Mouse (Mus musculus) MEL (cell line): ENCODE results near the gene Shroom4. TPM values are rescaled to one million over a fixed set of nuclear protein-coding genes. Genes with fewer than 3 reads are reported as not detected.

Experiments used
- DNase-seq: peaks from one replicate; pipeline ENCODE4 v3.0.0; 2011; ENCODE audit warnings: low read depth, low spot score
- H3K27ac ChIP-seq: 2 replicates; pipeline ENCODE4 v1.5.1; 2012; ENCODE audit warnings: low read depth, mild to moderate bottlenecking, control low read depth, low read length, moderate library complexity; ENCODE audit not compliant: control insufficient read depth
- H3K27me3 ChIP-seq, 2 experiments: fragments of 150-350 bp in 1 of 2; sonication (generic) in 1 of 2; 2 replicates each; pipeline ENCODE4 v1.6.1; 2012; ENCODE audit warnings: low read length in 2 of 2, mild to moderate bottlenecking in 2 of 2, improper control_type of control experiment in 1 of 2, moderate library complexity in 1 of 2; ENCODE audit not compliant: insufficient read depth in 2 of 2, control insufficient read depth in 1 of 2
- H3K36me3 ChIP-seq, 2 experiments: 2 replicates each; pipeline ENCODE4 v1.6.1; 2012 to 2014; ENCODE audit warnings: low read length in 2 of 2, improper control_type of control experiment in 1 of 2, inconsistent platforms in 1 of 2, mild to moderate bottlenecking in 1 of 2; ENCODE audit not compliant: insufficient read depth in 2 of 2, control insufficient read depth in 1 of 2
- H3K4me1 ChIP-seq, 2 experiments: fragments of 150-350 bp in 1 of 2; sonication (generic) in 1 of 2; 2 replicates each; pipeline ENCODE4 v1.6.1; 2012; ENCODE audit warnings: low read length in 2 of 2, improper control_type of control experiment in 1 of 2, mild to moderate bottlenecking in 1 of 2; ENCODE audit not compliant: insufficient read depth in 2 of 2, control insufficient read depth in 1 of 2
- H3K4me3 ChIP-seq, 2 experiments: fragments of 150-350 bp in 1 of 2; sonication (generic) in 1 of 2; 2 replicates each; pipeline ENCODE4 v1.5.1; 2012; ENCODE audit warnings: low read depth in 2 of 2, low read length in 2 of 2, mild to moderate bottlenecking in 2 of 2, moderate library complexity in 2 of 2, control low read depth in 1 of 2, improper control_type of control experiment in 1 of 2; ENCODE audit not compliant: control insufficient read depth in 1 of 2, insufficient read depth in 1 of 2
- H3K79me2 ChIP-seq: 2 replicates; pipeline ENCODE4 v1.6.1; 2012; ENCODE audit warnings: mild to moderate bottlenecking, low read length, moderate library complexity; ENCODE audit not compliant: control insufficient read depth, poor library complexity, insufficient read depth
- H3K9ac ChIP-seq: 2 replicates; pipeline ENCODE4 v1.6.1; 2012; ENCODE audit warnings: low read depth, mild to moderate bottlenecking, control low read depth, low read length, moderate library complexity; ENCODE audit not compliant: control insufficient read depth, poor library complexity, severe bottlenecking
- H3K9me3 ChIP-seq: fragments of 150-350 bp; sonication (generic); replicated peaks from 2 replicates; pipeline ENCODE4 v1.6.1; 2012; ENCODE audit warnings: mild to moderate bottlenecking, low read length, improper control_type of control experiment, moderate library complexity; ENCODE audit not compliant: insufficient read depth
- BHLHE40 ChIP-seq: IDR thresholded peaks from 2 replicates; pipeline ENCODE4 v1.6.1; 2012; ENCODE audit warnings: low read depth, mild to moderate bottlenecking, inconsistent platforms, low read length, improper control_type of control experiment, borderline replicate concordance
- CHD2 ChIP-seq: IDR thresholded peaks from 2 replicates; pipeline ENCODE4 v1.6.1; 2011; ENCODE audit warnings: low read length, improper control_type of control experiment
- CTCF ChIP-seq, 3 experiments: IDR thresholded peaks in 2 of 3; conservative IDR thresholded peaks in 1 of 3; 2 replicates each; pipeline ENCODE4 v1.5.1; 2011 to 2012; ENCODE audit warnings: low read length in 3 of 3, low read depth in 2 of 3, mild to moderate bottlenecking in 2 of 3, improper control_type of control experiment in 1 of 3, inconsistent platforms in 1 of 3, mixed read lengths in 1 of 3, moderate library complexity in 1 of 3; ENCODE audit not compliant: control insufficient read depth in 1 of 3, insufficient read depth in 1 of 3, poor library complexity in 1 of 3, severe bottlenecking in 1 of 3
- E2F4 ChIP-seq: IDR thresholded peaks from 2 replicates; pipeline ENCODE4 v1.6.1; 2011; ENCODE audit warnings: low read depth, low read length, improper control_type of control experiment, borderline replicate concordance
- ELF1 ChIP-seq: IDR thresholded peaks from 2 replicates; pipeline ENCODE4 v1.6.1; 2014; ENCODE audit warnings: low read depth, mild to moderate bottlenecking, inconsistent platforms, low read length, improper control_type of control experiment, moderate library complexity
- ETS1 ChIP-seq: IDR thresholded peaks from 2 replicates; pipeline ENCODE4 v1.6.1; 2012; ENCODE audit warnings: low read depth, mild to moderate bottlenecking, inconsistent platforms, low read length, improper control_type of control experiment, moderate library complexity
- GABPA ChIP-seq: IDR thresholded peaks from 2 replicates; pipeline ENCODE4 v1.6.1; 2012; ENCODE audit warnings: low read depth, mild to moderate bottlenecking, inconsistent platforms, low read length, improper control_type of control experiment, moderate library complexity
- GATA1 ChIP-seq: IDR thresholded peaks from 2 replicates; pipeline ENCODE4 v1.6.1; 2011; ENCODE audit warnings: low read depth, low read length, improper control_type of control experiment
- HCFC1 ChIP-seq: IDR thresholded peaks from 2 replicates; pipeline ENCODE4 v1.6.1; 2012; ENCODE audit warnings: low read depth, mild to moderate bottlenecking, inconsistent platforms, low read length, improper control_type of control experiment, moderate library complexity
- KAT2A ChIP-seq: conservative IDR thresholded peaks from 2 replicates; pipeline ENCODE4 v1.6.1; 2012; ENCODE audit warnings: low read depth, low read length, improper control_type of control experiment, inconsistent platforms
- MAX ChIP-seq: IDR thresholded peaks from 2 replicates; pipeline ENCODE4 v1.6.1; 2011; ENCODE audit warnings: low read length, improper control_type of control experiment
- MAZ ChIP-seq: IDR thresholded peaks from 2 replicates; pipeline ENCODE4 v1.6.1; 2012; ENCODE audit warnings: low read depth, mild to moderate bottlenecking, inconsistent platforms, low read length, improper control_type of control experiment
- MYB ChIP-seq: IDR thresholded peaks from 2 replicates; pipeline ENCODE4 v1.6.1; 2011; ENCODE audit warnings: mild to moderate bottlenecking, low read depth, low read length, improper control_type of control experiment
- NELFE ChIP-seq: IDR thresholded peaks from 2 replicates; pipeline ENCODE4 v1.6.1; 2011; ENCODE audit warnings: low read depth, low read length, improper control_type of control experiment
- POLR2AphosphoS2 ChIP-seq: IDR thresholded peaks from 2 replicates; pipeline ENCODE4 v1.6.1; 2011; ENCODE audit warnings: low read length, improper control_type of control experiment
- POLR2AphosphoS5 ChIP-seq: IDR thresholded peaks from 2 replicates; pipeline ENCODE4 v1.6.1; 2012; ENCODE audit warnings: low read depth, borderline replicate concordance, mild to moderate bottlenecking, inconsistent platforms, low read length, moderate library complexity, mixed read lengths
- RCOR1 ChIP-seq: IDR thresholded peaks from 2 replicates; pipeline ENCODE4 v1.6.1; 2012; ENCODE audit warnings: low read depth, mild to moderate bottlenecking, inconsistent platforms, low read length, improper control_type of control experiment
- SMC3 ChIP-seq: IDR thresholded peaks from 2 replicates; pipeline ENCODE4 v1.6.1; 2011; ENCODE audit warnings: low read depth, low read length, improper control_type of control experiment
- TAL1 ChIP-seq: IDR thresholded peaks from 2 replicates; pipeline ENCODE4 v1.6.1; 2012; ENCODE audit warnings: mild to moderate bottlenecking, inconsistent platforms, low read length, moderate library complexity, mixed read lengths
- TBP ChIP-seq: IDR thresholded peaks from 2 replicates; pipeline ENCODE4 v1.8.0; 2011; ENCODE audit warnings: low read depth, low read length, improper control_type of control experiment
- TCF12 ChIP-seq: IDR thresholded peaks from 2 replicates; pipeline ENCODE4 v1.6.1; 2014; ENCODE audit warnings: low read depth, mild to moderate bottlenecking, inconsistent platforms, low read length, improper control_type of control experiment, moderate library complexity
- USF1 ChIP-seq: IDR thresholded peaks from 2 replicates; pipeline ENCODE4 v1.6.1; 2014; ENCODE audit warnings: low read depth, mild to moderate bottlenecking, inconsistent platforms, low read length, improper control_type of control experiment, moderate library complexity
- polyA plus RNA-seq, 2 experiments: library from polyadenylated mRNA; stranded (reverse) in 1 of 2; unstranded in 1 of 2; fragments of >175 nt in 1 of 2; fragments of >200 nt in 1 of 2; gene quantifications; 2 replicates each; pipeline versions ENCODE4 v1.2.1 to v1.2.4; 2012; ENCODE audit warnings: low replicate concordance in 2 of 2, low read depth in 1 of 2; ENCODE audit not compliant: insufficient read length in 2 of 2, insufficient read depth in 1 of 2, missing spikeins in 1 of 2
- total RNA-seq: library from RNA; depleted of rRNA; stranded (reverse); fragments of 300-350 nt; gene quantifications from 2 replicates; pipeline ENCODE4 v1.2.3, GENCODE M21; 2012

Gene Shroom4
- total and polyA plus RNA-seq, 3 experiments, result not detected

DNA sequence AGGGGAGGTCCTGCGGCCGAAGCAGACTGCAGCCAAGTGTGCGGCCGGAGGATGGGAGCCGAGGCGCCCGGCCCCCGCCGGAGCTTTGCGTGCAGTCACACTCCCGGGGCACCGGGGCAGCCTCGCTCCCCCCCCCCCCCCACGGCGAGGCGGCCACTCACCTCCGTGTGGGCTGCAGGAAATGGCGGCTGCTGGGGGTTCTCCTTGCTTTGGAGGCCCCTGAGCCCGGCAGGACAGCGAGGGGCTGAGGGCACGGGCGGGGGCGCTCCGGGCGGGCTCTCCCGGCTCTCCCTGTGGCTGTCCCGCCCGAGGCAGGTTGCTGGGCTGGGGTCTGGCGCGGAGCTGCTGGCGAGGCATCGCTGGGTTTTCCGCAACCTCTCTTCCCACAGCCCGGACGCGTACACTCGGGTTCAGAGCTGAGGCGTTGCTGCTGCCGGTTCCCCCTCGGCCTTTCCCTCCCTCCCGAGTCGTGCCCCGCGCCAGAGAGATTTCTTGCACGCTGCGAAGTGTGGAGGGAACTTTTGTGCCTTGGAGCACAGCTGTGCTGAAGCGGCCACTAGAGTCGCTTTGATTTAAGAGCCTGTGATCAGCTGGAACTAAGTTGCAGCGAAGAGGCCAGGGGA lies 855 bp downstream of the Shroom4 start:
- no peak for DNase-seq
- no peak for TF ChIP-seq GABPA
- no peak for TF ChIP-seq MYB
- TF ChIP-seq MAX, result no peak
- no peak for TF ChIP-seq ELF1
- no peak for TF ChIP-seq USF1
- TF ChIP-seq HCFC1, result no peak
- TF ChIP-seq CHD2, result no peak
- no peak for TF ChIP-seq KAT2A
- TF ChIP-seq TBP, result no peak
- no peak for TF ChIP-seq POLR2AphosphoS5
- TF ChIP-seq CTCF (IDR thresholded peaks at IDR 0.05 in 2 of 3, conservative IDR thresholded peaks at IDR 0.05 in 1 of 3; ENCODE audit: control insufficient read depth in 1 of 3, insufficient read depth in 1 of 3, low read depth in 2 of 3, low read length in 3 of 3, poor library complexity in 1 of 3, severe bottlenecking in 1 of 3), result no peak
- TF ChIP-seq SMC3, result no peak
- TF ChIP-seq TAL1, result no peak
- TF ChIP-seq MAZ, result no peak
- H3K9me3 ChIP-seq, result no peaks in the 10 kb centered on the region

DNA sequence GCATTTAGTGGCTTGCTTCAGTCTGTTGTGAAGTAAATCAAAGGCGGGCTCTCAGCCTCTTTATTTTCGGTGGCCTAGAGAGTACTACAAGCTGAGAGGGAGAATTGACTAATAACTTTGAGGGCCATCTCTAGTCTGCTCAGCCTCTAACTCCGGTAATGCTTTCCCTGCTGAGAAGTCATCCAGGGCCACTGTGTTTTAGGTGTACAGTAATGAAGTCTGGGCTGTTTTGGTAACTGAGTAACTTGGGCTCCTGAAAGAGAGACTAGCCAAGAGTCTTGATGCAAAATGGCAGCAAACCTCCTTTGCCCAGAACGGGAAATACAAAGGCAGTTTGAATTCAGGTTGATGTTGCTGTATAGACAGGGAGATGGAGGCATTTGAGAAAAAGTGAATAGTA lies 3.3 kb downstream of the Shroom4 start:
- no peak for DNase-seq
- Histone ChIP-seq H3K4me1 (no peaks in the 10 kb centered on the region), H3K9me3 (no peaks in the 10 kb centered on the region), H3K27me3 (no peaks in the 10 kb centered on the region), H3K27ac (no peak overlapping the region), H3K36me3 (no peaks in the 10 kb centered on the region), H3K79me2 (no peaks in the 10 kb centered on the region), H3K4me3 (no peak overlapping the region), H3K9ac (no peak overlapping the region)
- no peak for TF ChIP-seq E2F4
- TF ChIP-seq ETS1, result no peak
- no peak for TF ChIP-seq SMC3

More for the DNA sequence above, 855 bp downstream of the Shroom4 start:
- Histone ChIP-seq H3K79me2 (no peaks in the 10 kb centered on the region), H3K9ac (no peak overlapping the region), H3K4me1 (no peaks in the 10 kb centered on the region), H3K27ac (no peak overlapping the region), H3K27me3 (no peaks in the 10 kb centered on the region), H3K36me3 (no peaks in the 10 kb centered on the region), H3K4me3 (no peak overlapping the region)

DNA sequence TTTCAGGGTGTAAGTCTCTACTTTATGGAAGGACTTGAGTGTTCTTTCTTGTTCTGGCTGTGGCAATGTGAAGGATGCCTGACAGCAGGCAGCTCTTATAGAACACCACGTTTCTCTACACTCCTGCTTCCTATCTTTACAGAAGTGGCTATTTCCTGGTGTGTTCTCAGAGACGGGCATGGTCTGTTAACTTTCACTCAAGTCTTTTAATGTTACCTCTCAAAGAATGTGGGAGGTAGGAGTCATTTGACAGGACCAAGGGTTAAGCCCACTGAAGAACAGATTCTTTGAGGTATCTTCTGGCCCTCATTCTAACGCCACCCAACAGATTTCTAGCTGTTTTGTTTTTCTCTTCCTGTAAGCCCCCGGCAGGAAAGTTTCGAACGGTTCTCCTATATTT lies 9.5 kb downstream of the Shroom4 start:
- H3K4me3 ChIP-seq, result no peak overlapping the region
- no peak for DNase-seq
- H3K9ac ChIP-seq, result no peak overlapping the region

More for the DNA sequence above, 9.5 kb downstream of the Shroom4 start:
- H3K36me3 ChIP-seq, result no peaks in the 10 kb centered on the region
- TF ChIP-seq MAZ (no peak), ETS1 (no peak), CTCF (IDR thresholded peaks at IDR 0.05 in 2 of 3, conservative IDR thresholded peaks at IDR 0.05 in 1 of 3; ENCODE audit: control insufficient read depth in 1 of 3, insufficient read depth in 1 of 3, low read depth in 2 of 3, low read length in 3 of 3, poor library complexity in 1 of 3, severe bottlenecking in 1 of 3) (no peak), HCFC1 (no peak), TCF12 (no peak), BHLHE40 (no peak), POLR2AphosphoS5 (no peak), GABPA (no peak), E2F4 (no peak), NELFE (no peak), KAT2A (no peak), RCOR1 (no peak), GATA1 (no peak), USF1 (no peak), POLR2AphosphoS2 (no peak), TBP (no peak), CHD2 (no peak)
- no peak overlapping the region for H3K27ac ChIP-seq
- no peaks in the 10 kb centered on the region for H3K4me1 ChIP-seq
- no peaks in the 10 kb centered on the region for H3K27me3 ChIP-seq
- H3K9me3 ChIP-seq, result no peaks in the 10 kb centered on the region
- H3K79me2 ChIP-seq, result no peaks in the 10 kb centered on the region
